Mouse (Mus musculus): ENCODE measurements around the gene Fam20c.

DNA sequence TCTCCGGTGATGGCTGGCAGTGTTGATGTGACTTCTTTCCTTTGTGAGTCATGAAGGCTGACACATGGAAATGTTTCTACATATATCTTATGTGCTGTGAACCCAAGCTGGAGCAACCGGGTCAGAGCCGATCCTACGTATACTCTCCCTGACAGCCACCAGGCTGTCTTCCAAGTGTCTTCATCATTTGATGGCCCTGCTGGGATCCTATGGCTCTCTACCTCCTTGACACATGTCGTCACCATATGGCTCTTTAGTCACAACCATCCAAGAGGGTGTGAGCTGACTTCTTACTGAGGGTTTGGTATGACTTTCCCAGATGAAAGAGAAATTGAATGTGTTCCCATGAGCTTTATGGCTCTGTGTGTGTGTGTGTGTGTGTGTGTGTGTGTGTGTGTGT lies 50.0 kb downstream of the Fam20c start:
- TF ChIP-seq CTCF (IDR thresholded peaks at IDR 0.05; ENCODE audit: insufficient read depth, low read length) (no peak), POLR2A (IDR thresholded peaks at IDR 0.05; ENCODE audit: borderline replicate concordance, extremely low read depth, low read depth, low read length) (no peak)

Measured in lung, adult 2 months (tissue).